Mouse (Mus musculus) adrenal gland, postnatal 36 days (tissue): ENCODE results near the gene Tox4. TPM values are rescaled to one million over a fixed set of nuclear protein-coding genes. Genes with fewer than 3 reads are reported as not detected.

Experiments used
- DNase-seq, 2 experiments: peaks; one replicate each; pipeline ENCODE4 v3.0.0; 2021; ENCODE audit warnings: mixed read lengths in 1 of 2
- total RNA-seq, 2 experiments: library from RNA; stranded (reverse); gene quantifications; 2 replicates each; pipeline ENCODE4 v1.2.3; 2021

Tox4 gene
- total RNA-seq, 2 experiments from 2014 or later: 55.3 to 70.4 TPM

DNA sequence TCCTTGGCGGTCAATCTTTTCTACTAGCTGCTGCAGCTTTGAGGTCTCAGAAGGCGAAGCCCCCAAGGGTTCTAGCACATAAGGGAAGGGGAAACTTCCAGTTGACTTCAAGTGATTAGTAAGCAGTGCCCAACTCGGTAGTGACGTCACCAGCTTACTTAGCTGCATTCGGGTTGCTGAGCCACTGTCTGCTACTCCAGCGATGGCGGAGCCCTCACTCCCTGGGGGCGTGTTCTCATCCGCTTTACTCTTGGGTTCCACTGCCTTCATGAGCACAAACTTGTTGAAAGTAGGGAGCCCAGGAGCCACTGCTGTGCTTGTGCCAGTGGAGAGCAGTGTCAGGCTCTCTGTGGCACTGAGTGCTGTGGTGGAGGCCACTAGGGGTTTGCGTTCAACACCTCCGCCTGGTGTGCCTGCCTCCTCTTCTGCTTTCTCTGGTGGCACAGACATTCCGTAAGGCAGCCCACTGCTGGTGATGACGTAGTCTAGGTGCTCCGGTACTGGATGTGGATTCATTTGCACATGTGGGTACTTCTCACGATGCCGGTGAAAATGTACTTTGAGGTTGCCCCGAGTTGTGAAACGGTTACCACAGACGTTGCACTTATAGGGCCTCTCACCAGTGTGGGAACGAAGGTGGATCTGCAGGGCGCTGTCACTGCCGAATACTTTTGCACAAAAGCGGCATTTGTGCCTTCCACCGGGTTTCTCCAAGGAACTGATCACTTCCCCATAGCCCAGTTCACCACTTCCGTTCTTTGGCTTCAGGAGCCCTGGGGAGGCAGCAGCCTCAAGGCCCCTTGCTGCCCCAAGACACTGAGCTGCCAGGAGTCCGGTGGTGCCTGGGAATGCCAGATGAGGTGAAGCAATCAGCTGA is 35.2 kb downstream of the Tox4 start:
- no peak for DNase-seq

- DNase-seq: no peak
These were observed 35.8 kb downstream of the Tox4 start for GRCm38 (mm10) chr14:52314808-52315150.

GRCm38 (mm10) chr14:52315283-52315780 is 36.4 kb downstream of the Tox4 start:
- DNase-seq: no peak

DNA sequence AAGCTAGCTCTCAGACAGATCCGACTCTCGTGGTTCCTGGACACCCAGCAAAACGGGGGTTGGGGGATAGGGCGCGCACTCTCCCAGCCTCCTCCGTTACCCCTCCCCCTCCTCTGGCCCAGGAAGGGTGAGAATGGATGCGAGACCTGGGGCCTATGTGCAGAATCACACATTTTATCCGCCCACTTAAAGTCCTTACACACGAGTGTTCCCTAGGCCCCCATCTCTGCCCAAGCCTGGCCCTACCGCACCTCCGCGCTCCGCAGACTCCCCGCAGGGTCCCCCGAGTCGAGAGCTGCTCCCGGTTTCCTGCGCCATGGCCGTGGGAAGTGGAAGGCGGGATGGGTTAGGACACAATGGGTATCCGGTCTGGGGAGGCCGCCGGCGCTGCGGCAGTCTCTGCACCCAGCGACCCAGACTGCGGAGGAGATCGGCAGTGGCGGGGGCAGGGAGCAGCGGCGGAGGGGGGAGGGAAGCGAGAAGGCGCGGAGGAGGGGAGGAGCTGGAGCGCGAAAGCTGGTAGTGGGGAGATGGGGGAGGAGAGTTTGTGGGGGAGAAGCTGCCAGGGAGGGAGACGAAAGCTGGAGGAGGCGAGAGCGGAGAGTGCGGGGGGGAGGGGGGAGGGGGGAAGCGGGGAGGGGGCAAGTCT is 37.0 kb downstream of the Tox4 start:
- DNase-seq: peak; percentile 73 to 83

DNA sequence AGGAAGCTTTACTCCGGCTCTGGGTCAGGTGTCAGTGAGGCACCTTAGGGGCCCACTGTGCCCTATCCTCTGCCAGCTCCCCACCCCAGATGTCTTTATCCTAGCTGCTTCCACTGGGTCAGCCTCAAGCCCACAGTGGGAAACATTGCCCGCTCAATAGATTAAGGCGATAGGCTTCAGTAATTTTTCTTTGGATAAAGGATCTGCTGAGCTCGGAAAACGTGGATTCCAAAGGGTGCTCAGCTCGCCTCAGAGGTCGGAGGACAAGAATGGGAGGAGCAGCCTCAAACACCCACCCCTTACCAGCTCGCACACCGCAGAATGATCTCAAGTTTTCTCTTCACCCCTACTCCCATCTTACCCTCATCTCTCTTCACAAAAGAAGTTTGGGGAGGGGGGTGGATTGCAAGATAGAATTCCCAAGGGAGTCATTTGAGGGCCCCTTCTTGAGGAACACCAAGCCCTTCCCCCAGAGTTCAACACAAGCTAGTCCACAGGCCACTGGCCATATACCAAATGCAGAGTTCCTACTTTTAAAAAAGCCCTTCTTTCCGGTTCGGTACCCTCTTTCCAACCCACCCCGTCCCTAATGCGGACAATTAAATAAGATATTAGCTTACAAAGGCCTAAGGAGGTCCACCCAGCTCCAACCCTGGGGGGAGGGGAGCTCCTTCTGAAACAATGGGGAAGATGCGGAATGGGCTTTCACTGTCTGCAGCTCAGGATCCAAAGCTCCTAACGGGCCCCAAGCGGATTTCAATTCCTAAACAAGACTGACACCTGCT is 37.7 kb downstream of the Tox4 start:
- peak; percentile 13 to 27 for DNase-seq

DNA sequence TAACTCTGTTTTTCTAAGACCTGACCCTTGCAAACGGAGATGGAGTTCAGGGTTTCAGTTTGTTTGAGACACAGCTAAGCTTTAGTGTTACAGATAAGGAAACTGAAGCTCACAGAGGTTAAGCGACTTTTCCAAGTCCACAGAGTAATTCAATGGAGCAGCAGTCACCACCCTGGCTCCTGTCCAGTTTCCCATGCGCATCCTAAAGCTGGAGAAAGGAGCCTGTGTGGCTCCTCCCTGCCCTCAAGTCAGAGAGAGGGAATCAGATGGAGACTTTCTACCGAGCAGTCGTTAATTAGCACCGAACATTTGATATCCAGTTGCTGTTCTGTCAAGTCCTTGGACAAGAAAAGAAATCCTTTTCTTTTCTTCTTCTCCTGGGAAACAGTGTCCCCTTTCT is 40.4 kb downstream of the Tox4 start:
- no peak for DNase-seq

DNA sequence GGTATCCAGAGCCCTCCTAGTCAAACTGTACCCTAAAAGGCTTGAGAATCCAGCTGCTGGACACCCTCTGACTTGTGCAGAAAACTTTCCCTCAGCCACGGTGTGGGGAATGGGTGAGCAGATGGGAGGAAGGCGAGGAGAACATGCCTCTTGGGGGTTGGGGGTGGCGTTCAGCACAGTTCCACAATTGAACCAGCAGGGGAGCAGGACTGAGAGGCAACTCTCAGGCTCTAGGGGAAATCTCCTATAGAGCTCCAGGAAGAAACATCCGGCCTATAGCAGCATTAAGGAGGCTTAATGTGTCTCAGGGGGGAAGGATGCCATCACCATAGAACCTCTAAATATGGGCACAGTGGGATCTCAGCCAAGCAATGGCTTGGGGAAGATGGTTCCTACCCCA is 46.9 kb downstream of the Tox4 start:
- no peak for DNase-seq

GRCm38 (mm10) chr14:52327375-52327901 is 48.5 kb downstream of the Tox4 start:
- DNase-seq: no peak

GRCm38 (mm10) chr14:52327910-52328812 is 49.2 kb downstream of the Tox4 start, which contains the start of gene Sall2:
Gene Sall2 (minus strand): TSS chr14:52328762.
- DNase-seq: no peak

- DNase-seq: no peak
These were observed 52.3 kb downstream of the Tox4 start for GRCm38 (mm10) chr14:52331069-52331750.

- DNase-seq: no peak
These were observed 53.2 kb downstream of the Tox4 start for GRCm38 (mm10) chr14:52332171-52332570.

DNA sequence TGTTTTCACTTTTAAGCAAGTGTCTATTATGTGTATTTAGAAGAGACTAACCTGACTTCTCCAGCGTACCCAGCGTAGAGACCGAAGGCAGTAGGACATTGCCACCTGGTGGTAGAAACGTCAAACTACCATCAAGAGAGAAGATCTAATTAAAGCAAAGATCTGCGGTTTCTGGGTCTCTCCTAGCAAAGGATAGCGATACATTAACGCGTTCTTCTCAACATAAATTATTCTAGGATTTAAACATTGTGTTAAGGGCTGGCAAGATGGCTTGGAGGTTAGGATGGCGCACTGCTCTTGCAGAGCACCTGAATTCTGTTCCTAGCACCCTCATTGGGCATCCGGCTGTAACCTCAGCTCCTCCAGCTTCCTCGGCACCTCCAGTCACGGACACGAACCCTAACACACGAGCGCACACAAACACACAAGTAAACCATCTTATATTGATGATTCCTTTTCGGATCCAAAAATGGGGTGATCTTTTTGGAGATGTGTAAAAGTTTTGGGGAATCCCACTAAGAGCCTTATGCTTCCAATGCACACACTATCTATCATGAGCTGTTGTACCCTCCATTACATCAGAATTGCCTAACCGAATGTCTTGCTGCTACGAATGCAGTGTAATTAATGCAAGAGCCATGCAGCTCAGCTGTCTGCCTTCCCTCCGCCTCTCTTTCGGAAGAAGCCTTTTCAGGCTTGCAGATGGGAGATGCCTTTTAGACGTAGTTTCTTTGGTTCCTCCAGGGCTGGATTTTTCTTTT is 60.0 kb downstream of the Tox4 start:
- DNase-seq: peak; percentile 36 to 71

DNA sequence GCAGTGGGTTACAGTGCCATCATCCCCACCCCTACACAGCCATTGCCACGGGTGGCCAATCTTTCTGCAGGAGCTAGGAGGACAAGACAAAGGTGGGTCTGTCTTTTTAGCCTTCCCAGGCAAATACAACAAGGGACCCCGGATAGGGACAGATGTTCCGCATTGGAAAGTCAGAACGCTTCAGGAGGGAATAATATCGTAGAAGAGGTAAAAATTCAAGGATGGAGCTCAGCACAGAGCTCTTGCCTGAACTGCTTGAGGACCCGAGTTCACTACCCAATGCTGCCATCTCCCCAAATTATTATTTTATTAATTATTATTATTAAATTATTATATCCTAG is 60.5 kb downstream of the Tox4 start:
- DNase-seq: no peak

Other genes with a start within 250 kb of the Tox4 start
- not detected for gene Olfr221, start 236.7 kb upstream of the Tox4 start, total RNA-seq
- gene Hnrnpc, start 175.1 kb upstream of the Tox4 start, total RNA-seq: 100 to 1,000 TPM; 209 to 332 TPM
- gene Rpgrip1, start 168.4 kb upstream of the Tox4 start, total RNA-seq: under 1 TPM; 0.33 to 0.93 TPM
- 10 to 100 TPM; 55.2 to 59.7 TPM for gene Supt16, start 81.7 kb upstream of the Tox4 start, total RNA-seq
- 10 to 100 TPM; 90.1 to 92.4 TPM for gene Chd8, start 21.4 kb upstream of the Tox4 start, total RNA-seq
- 10 to 100 TPM; 38.2 to 45.1 TPM for gene Rab2b, start 399 bp downstream of the Tox4 start, total RNA-seq
- gene Mettl3, start 26.0 kb downstream of the Tox4 start, total RNA-seq: 10 to 100 TPM; 36.1 to 47.3 TPM
- gene Sall2, start 49.6 kb downstream of the Tox4 start, total RNA-seq: 1 to 10 TPM; 6.7 to 7.5 TPM
- gene Olfr1513, start 77.3 kb downstream of the Tox4 start, total RNA-seq: not detected
- not detected for gene Olfr1512, start 100.0 kb downstream of the Tox4 start, total RNA-seq
- not detected for gene Olfr1511, start 118.2 kb downstream of the Tox4 start, total RNA-seq
- gene Olfr1510, start 135.2 kb downstream of the Tox4 start, total RNA-seq: not detected
- not detected for gene Olfr1509, start 163.8 kb downstream of the Tox4 start, total RNA-seq
- not detected for gene Olfr1508, start 188.3 kb downstream of the Tox4 start, total RNA-seq
- gene Olfr1507, start 216.6 kb downstream of the Tox4 start, total RNA-seq: not detected